Comparison of ENCODE assay signal across 40 mouse cellular contexts in the genomic region with DNA sequence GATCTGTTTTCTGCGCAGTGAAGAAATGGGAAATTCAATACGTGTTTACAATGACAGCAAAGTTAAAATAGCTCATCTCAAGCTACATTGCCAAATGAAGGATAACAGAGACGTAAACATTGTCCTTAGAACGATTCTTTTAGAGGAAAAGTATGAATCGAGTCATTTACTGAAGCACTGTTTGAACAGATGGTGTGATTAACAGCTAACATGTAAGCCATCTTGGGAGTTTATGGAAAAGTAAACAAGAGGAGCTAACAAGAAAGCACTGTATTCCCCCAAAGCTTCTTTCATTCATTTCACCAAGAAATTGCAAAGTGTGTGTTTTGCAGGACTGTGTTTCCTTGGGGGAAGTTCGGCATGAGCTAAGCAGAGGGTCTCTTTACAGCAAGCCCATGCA. TPM values are rescaled to one million over a fixed set of nuclear protein-coding genes. Genes with fewer than 3 reads are reported as not detected.
"Had no signal": no experiment of that assay in that cellular context is flagged by ENCODE, and none has a peak within 500 bp of the region (broad histone marks: within the 10 kb centered on the region; RNA-seq: fewer than 3 reads in every experiment).

No protein-coding gene starts in this region.

RNA-seq across cellular contexts. Expression of gene Olfr1324, which starts 42.0 kb away (rescaled TPM):
- total RNA-seq: left cerebral cortex, adult 2 months; left cerebral cortex, adult 8-10 months; left cerebral cortex, postnatal 10 days; left cerebral cortex, postnatal 14 days; left cerebral cortex, postnatal 25 days; left cerebral cortex, postnatal 36 days; left cerebral cortex, postnatal 4 days; liver, adult 2 months; megakaryocyte progenitor cell, adult 5-6 weeks; megakaryocyte, adult 5-6 weeks; megakaryocyte-erythroid progenitor cell, adult 5-6 weeks; midbrain, postnatal 0 days; monocyte, adult 5-6 weeks had no signal
- polyA plus RNA-seq: limb, embryonic 10.5 days; limb, embryonic 11.5 days; limb, embryonic 13.5 days; limb, embryonic 15.5 days; liver, adult 2 months; liver, embryonic 11.5 days; liver, embryonic 12.5 days; liver, embryonic 13.5 days; liver, embryonic 14.5 days; liver, embryonic 15.5 days; liver, embryonic 16.5 days; liver, postnatal 0 days; lung, adult 2 months; lung, embryonic 14.5 days; lung, embryonic 15.5 days; lung, embryonic 16.5 days; lung, postnatal 0 days; macrophage; midbrain, embryonic 10.5 days; midbrain, embryonic 11.5 days; midbrain, embryonic 12.5 days; midbrain, embryonic 13.5 days; midbrain, embryonic 14.5 days; midbrain, embryonic 15.5 days; midbrain, embryonic 16.5 days; midbrain, postnatal 0 days; myocyte; neural tube, embryonic 11.5 days; neural tube, embryonic 12.5 days had no signal
